Mouse (Mus musculus) kidney, adult 2 months (tissue): ENCODE measurements at regions not wholly inside any gene's neighbourhood (a gene's known extent, or its start where the extent isn't known, plus 50 kb on each side); places are given as distances from the start of the nearest gene placed in this dataset.
"Not testable (repeated sequence)": the region's sequence is repeated elsewhere in the genome, so short reads cannot be mapped to it uniquely, and the experiment has no call there.

Experiments
- DNase-seq: peaks from one replicate; pipeline ENCODE4 v3.0.0; 2021
- H3K27ac ChIP-seq: fragments of 200-500 bp; 2 replicates; pipeline ENCODE4 v1.5.1; 2012; ENCODE audit warnings: low read depth, low read length, control low read depth, inconsistent platforms; ENCODE audit not compliant: insufficient read depth
- H3K27me3 ChIP-seq: fragments of 200-500 bp; replicated peaks from 2 replicates; pipeline ENCODE4 v1.6.1; 2012; ENCODE audit warnings: mild to moderate bottlenecking, moderate library complexity, low read length, inconsistent platforms; ENCODE audit not compliant: control insufficient read depth, insufficient read depth
- H3K36me3 ChIP-seq: fragments of 200-500 bp; 2 replicates; pipeline ENCODE4 v1.6.1; 2012; ENCODE audit warnings: mild to moderate bottlenecking, moderate library complexity, low read length, inconsistent platforms; ENCODE audit not compliant: control insufficient read depth, insufficient read depth
- H3K4me1 ChIP-seq: fragments of 200-500 bp; 2 replicates; pipeline ENCODE4 v1.6.1; 2011; ENCODE audit warnings: low read length; ENCODE audit not compliant: control insufficient read depth, insufficient read depth
- H3K4me3 ChIP-seq: fragments of 200-500 bp; 2 replicates; pipeline ENCODE4 v1.5.1; 2011; ENCODE audit warnings: mild to moderate bottlenecking, low read depth, low read length, control low read depth; ENCODE audit not compliant: insufficient read depth
- CTCF ChIP-seq: fragments of 200-500 bp; conservative IDR thresholded peaks from 2 replicates; pipeline ENCODE4 v1.5.1; 2011; ENCODE audit warnings: low read depth, mild to moderate bottlenecking, control low read depth, low read length, moderate library complexity, mixed read lengths; ENCODE audit not compliant: insufficient read depth, insufficient read length
- POLR2A ChIP-seq: fragments of 200-500 bp; IDR thresholded peaks from one replicate; pipeline ENCODE4 v1.6.1; 2011; ENCODE audit warnings: low read depth, low read length, control low read depth
- WGBS: fragments of 180-500 bp; shearing (Covaris S2); methylation state at CpG from one replicate; pipeline ENCODE4 v1.1.7; 2018; 5-methylcytosine and 5-hydroxymethylcytosine counted together

DNA sequence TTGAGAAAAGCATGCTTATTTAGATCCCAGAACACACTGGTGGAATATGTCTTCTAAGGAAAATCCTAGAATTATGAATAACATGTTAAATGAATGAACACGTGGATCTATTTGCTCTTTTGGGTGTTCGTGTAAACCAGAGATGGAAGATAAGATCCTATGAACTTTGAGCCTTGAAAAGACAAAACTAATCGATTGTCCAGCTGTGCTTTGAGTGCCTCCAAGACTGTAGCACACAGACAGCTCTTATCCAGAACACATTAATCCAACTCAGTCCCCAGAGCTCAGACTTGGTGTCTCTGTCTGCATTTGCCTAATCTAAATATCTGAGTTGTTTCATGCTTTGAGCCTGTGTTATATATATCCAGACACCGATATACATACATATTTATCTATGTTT lies 80.0 kb upstream of the Frem2 start:
- 75% methylated on average over 4 of the region's 4 CpGs for WGBS
- DNase-seq = no peak

DNA sequence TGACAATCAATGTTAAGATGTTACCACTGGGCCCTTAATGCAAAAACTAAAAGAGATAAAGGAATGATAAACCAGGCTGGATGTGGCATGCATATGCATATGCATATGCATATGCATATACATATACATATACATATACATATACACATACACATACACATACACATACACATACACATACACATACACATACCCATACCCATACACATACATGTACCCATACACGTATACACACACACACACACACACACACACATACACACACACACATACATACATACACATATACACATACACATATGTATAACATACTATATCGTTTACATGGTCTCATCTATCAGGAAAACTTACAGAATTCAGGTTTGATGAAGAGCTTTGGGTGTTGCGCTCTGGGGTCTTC lies 78.5 kb upstream of the Frem2 start:
- not testable (repeated sequence) for H3K27ac ChIP-seq, H3K4me3 ChIP-seq, H3K4me1 ChIP-seq, DNase-seq, H3K36me3 ChIP-seq, H3K27me3 ChIP-seq
- 94% methylated on average over 3 of the region's 3 CpGs for WGBS

More for the DNA sequence above, 80.0 kb upstream of the Frem2 start:
- no peaks in the 10 kb centered on the region for H3K27me3 ChIP-seq
- no peak overlapping the region for H3K4me3 ChIP-seq
- H3K36me3 ChIP-seq = no peaks in the 10 kb centered on the region
- TF ChIP-seq CTCF (no peak), POLR2A (no peak)
- no peak overlapping the region for H3K27ac ChIP-seq
- no peaks in the 10 kb centered on the region for H3K4me1 ChIP-seq

DNA sequence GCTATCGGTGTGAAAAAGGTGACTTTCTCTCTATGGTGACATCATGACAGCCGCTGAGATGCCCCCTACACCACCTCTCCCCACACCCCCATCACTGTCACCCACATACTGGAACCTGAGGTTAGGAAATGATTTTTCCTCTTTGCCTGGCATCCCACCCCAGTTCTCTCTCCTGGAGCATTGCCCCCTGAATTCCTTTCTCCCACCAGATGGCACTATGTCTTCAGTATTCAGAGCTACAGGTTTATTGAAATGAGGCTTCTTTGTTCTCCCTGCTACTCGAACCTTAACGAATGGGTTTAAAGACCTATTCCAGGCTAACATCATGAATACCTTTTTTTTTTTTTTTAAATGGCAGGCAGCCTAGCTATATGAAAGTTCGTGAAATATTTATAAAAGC lies 78.0 kb upstream of the Frem2 start:
- peak; percentile 17 for DNase-seq

DNA sequence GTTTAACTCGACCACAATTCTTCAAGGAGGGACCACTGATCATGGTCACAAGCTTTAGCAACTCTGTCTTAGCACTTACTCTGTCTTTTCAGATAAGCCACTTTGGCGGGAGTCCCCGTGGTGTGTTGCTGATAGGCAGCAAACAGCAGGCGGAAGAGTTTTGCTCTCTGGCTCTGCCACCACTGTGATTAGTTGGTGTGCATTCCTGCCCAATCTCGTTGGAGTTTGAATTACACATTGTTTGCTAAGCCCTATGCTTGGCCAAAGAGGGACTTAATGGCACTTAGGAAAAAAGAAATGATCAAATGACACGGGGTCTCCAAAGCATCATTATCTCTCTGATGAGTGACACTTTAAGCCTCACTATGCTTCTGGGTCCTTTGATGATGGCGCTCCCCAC lies 73.3 kb upstream of the Frem2 start:
- no peak overlapping the region for H3K4me3 ChIP-seq
- H3K4me1 ChIP-seq = no peaks in the 10 kb centered on the region
- 37% methylated on average over 7 of the region's 7 CpGs for WGBS
- H3K27ac ChIP-seq = no peak overlapping the region
- H3K27me3 ChIP-seq = no peaks in the 10 kb centered on the region
- TF ChIP-seq CTCF (no peak), POLR2A (no peak)
- DNase-seq = no peak
- H3K36me3 ChIP-seq = no peaks in the 10 kb centered on the region

More for the DNA sequence above, 78.0 kb upstream of the Frem2 start:
- no peaks in the 10 kb centered on the region for H3K36me3 ChIP-seq
- no peaks in the 10 kb centered on the region for H3K4me1 ChIP-seq
- TF ChIP-seq POLR2A (no peak), CTCF (peak; percentile 29; the same call in 1 of the 2 replicates)
- WGBS = 39% methylated on average over 5 of the region's 5 CpGs
- no peak overlapping the region for H3K27ac ChIP-seq
- H3K27me3 ChIP-seq = no peaks in the 10 kb centered on the region
- no peak overlapping the region for H3K4me3 ChIP-seq

DNA sequence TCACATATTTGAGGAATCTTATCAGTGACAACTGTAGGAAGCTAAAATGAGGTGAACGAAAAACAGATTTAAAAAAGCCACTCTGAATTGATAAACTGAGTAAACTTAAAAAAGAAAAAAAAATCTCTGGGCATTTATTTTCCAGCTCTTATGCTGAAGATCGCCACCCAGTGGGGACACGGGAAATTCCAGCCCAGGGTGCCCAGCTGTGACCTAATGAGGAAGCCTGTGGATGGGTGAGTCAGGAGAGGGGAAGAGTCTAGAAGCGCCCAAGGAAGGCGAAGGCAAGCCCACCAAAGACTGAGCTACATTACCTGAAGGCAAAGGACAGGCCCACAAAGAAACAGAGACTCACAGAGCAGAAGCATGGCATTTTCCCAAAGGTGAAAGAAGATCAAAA lies 72.7 kb upstream of the Frem2 start:
- no peaks in the 10 kb centered on the region for H3K4me1 ChIP-seq
- H3K27me3 ChIP-seq = no peaks in the 10 kb centered on the region
- H3K4me3 ChIP-seq = no peak overlapping the region
- no peaks in the 10 kb centered on the region for H3K36me3 ChIP-seq
- TF ChIP-seq POLR2A = no peak
- TF ChIP-seq CTCF = peak; percentile 59
- DNase-seq = peak; percentile 48
- H3K27ac ChIP-seq = no peak overlapping the region
- 27% methylated on average over 5 of the region's 5 CpGs for WGBS

DNA sequence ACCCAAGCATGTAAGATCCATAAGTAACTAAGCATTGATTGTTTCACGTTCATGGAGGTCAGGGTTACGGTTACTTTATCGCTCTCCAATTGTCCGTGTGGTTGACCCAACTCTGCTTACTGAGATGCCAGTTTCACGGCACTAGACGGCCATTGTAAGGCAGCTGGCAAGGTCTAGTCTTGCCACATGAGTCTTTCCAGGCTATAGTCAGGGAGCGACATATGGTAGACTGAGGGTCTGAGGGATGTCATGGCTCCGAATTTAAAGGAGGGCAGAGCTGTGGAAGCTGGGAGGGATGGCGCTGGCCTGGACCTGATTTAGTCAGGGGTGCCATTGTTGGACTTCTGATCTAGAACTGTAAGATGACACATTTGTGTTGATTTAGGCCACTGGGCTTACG lies 72.0 kb upstream of the Frem2 start:
- H3K4me1 ChIP-seq = no peaks in the 10 kb centered on the region
- DNase-seq = no peak
- H3K36me3 ChIP-seq = no peaks in the 10 kb centered on the region
- TF ChIP-seq CTCF (no peak), POLR2A (no peak)
- no peak overlapping the region for H3K4me3 ChIP-seq
- 95% methylated on average over 10 of the region's 10 CpGs for WGBS
- no peaks in the 10 kb centered on the region for H3K27me3 ChIP-seq
- no peak overlapping the region for H3K27ac ChIP-seq

DNA sequence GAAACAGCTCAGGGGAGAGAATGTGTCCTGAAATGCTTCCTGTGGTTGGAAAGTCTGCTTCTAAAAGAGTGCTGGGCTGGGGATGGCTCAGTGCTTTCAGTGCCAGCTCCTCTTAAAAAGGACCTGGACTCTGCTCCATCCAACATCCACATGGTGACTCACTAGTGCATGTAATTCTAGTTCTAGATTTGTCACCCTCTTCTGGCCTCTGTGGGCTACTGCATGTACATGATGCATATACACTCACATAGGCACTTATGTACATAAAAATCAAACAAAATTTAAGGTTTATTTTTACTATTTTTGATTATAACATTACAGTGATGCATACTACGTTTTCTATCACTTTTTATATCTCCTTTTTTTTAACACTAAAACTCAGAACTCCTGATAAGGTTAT lies 70.6 kb upstream of the Frem2 start:
- 92% methylated on average over 1 of the region's 1 CpGs for WGBS
- Histone ChIP-seq H3K27me3 (no peaks in the 10 kb centered on the region), H3K4me1 (no peaks in the 10 kb centered on the region), H3K36me3 (no peaks in the 10 kb centered on the region), H3K27ac (no peak overlapping the region), H3K4me3 (no peak overlapping the region)
- no peak for DNase-seq
- TF ChIP-seq POLR2A = no peak
- TF ChIP-seq CTCF = no peak

DNA sequence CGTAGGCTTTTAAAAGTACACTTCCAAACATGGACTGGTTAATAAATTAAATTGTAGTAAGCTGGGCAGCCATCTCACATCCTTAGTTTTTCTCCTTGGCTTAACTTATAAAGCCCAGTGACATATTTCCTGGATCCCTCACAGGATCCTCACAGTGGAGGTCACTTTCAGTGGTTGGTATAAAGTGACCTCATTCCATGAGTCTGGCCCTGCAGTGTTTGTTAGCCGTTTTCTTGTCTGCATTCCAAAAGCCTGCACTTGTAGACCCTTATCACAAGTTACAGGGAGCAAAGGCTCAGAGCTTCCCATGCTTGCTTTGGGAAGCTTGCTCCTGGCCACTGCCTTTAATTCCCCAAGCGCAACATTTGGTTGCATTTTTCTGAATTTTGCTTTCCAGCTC lies 49.9 kb upstream of the Frem2 start:
- H3K27me3 ChIP-seq = no peaks in the 10 kb centered on the region
- 45% methylated on average over 3 of the region's 3 CpGs for WGBS
- H3K36me3 ChIP-seq = no peaks in the 10 kb centered on the region
- TF ChIP-seq CTCF = no peak
- TF ChIP-seq POLR2A = no peak
- no peak overlapping the region for H3K4me3 ChIP-seq
- H3K27ac ChIP-seq = 0 out of 2 replicates have a peak overlapping the region, but pooled peaks have one; percentile 2
- H3K4me1 ChIP-seq = peaks cover 14% of the 10 kb centered on the region
- DNase-seq = peak; percentile 60
